Mouse (Mus musculus) frontal cortex, postnatal 25 days (tissue): ENCODE data around the gene Bak1.

ENCODE experiments used
- DNase-seq, 2 experiments: peaks; one replicate each; pipeline ENCODE4 v3.0.0; 2022; ENCODE audit warnings: low spot score in 2 of 2

Bak1 gene

DNA sequence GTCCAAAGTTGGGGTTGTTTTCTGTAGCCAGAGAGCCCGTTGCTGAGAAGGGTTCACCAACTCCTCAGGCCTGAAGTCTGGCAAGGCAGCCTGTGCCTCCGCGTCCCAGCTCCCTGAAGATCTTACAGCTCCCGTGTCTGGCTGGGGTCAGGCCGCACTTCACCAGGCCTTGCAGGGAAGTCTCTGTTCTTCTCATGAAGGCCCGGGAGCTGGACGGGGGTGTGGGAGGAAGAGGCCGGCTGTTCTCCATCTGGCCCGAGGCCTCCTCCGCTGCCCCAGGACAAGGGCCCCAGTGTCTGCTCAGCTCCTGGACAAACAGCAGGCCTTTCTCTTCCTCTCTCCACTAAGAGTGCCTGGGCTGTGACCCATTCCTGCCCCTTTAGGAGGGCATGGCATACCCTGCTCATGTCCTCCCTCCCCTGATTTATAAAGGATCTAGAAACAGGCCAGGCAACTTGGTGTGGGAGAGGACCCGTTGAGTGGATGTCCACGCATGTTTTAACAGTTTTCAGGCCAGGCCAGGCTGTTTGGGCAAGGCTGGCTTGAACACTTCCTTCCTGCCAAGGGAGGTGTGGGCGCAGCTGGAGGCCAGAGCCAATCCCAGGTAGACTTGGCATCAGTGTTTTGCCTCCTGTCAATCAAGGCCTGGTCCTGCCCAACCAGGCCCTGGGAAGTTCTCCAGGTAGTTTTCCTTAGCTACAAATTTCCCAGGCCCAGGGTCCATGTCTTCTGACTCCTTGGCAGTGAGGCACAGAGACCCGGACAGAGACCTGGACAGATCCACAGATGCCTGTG lies 19.8 kb upstream of the Bak1 start:
- DNase-seq, result no peak

DNA sequence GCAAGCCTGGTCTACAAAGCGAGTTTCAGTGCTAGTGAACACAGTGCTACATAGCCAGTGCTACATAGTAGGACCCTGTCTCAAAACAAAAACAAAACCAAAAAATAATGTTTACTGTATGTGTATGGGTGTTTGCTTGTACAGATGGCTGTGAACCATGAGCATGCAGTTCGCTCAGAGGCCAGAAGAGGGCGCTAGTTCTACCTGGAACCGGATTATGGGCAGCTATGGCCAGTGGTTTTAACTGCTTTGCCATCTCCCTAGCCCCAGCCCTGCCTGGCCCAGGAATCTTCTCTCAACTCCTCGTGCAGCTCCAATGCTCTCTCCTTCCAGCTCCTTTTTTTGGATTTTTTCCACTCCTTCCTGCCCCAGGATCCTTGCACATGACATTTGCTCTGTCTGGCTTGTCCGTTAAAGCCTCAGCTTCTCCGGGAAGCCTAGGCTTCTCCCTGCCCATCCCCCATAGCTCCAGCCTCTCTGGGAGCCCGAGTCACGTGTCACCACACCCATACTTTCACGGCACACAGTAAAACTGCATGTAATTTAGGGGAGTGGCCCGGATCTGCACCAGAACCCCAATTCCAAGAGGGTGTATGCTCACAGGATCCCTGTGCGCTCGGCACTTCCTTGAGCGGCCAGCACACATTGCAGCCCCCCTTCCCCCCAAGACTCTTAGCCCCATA lies 19.1 kb upstream of the Bak1 start:
- DNase-seq, result no peak

DNA sequence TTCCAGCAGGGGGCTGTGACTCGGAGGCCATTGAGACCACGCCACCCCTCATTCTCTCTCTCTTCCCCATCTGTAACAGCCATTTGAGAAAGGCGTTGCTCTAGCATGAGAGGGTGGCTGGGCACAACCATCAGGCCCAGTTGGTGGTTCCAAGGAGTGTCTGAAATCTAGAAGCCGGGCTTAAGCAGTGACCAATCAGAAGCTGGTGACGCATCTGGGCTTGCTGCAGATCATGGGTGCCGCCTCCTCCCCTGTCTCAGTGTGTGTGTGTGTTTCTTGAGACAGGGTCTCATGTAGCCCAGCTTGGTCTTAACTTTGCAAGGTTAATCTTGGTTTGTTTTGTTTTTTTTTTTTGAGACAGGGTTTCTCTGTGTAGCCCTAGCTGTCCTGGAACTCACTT lies 16.4 kb upstream of the Bak1 start:
- DNase-seq, result no peak

DNA sequence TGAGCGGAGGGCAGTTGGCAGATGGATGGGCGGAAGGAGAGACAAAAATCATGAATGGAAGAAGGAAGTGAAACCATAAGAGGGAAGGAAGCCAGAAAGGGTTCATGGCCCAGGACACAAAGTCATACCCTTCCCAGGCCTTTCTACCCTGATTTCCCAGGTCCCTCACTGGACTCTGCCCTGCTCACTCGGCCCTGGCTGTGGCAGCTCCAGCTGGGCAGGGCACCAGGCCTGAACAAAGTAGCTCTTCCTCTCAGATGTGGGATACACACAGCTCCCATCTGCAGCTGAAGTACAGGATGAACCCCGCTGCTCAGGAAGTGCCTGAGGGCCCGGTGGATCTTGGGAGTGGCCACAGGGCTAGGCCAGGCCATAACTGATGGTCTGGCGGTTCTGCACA lies 14.0 kb upstream of the Bak1 start:
- no peak for DNase-seq

DNA sequence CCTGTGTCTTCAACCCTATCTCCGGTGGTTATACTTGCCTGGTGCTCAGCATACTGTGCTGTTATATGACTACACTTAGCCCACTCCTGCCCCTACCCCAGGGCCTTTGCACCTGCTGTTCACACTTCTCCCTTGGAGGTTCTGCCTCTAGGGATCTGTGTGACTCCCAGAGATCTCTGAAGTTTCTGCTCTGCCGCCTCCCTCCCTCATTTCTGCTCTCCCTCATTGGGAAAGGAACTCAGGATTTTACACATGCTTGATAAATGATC lies 12.9 kb upstream of the Bak1 start:
- DNase-seq, result no peak

DNA sequence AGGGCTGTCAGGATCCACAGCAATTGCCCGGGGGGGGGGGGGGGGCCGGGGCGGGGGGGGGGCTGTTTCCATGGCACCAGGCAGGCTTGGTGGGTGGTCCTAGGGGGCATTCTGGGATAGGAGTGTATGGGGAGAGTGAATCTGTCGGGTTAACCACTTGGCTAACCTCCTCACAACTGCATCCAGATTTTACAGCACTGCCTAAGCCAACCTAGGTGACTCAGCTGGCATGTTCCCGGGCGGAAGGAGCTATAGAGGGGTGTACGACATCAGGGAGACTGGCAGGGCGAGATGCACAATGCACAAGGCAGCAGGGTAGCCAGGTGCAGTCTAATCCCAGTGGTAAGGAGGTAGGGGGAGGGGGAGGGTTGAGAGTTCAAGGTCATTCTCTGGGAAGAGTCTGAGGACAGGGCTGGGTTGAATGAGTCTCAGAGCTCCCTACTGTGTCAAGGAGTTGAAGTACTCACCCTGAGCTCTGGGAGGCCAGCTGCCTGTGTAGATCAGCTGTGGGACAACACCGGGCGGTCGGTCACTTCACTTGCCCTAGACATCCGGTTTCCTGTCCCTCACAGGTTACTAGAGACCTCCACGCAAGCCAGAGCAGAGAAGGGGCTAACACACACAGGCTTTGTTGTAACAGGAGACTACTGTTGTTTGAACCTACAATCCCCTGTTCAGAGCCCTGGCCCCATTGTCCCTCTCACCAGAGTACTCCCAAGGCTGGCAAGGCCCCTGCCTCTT lies 12.4 kb upstream of the Bak1 start:
- no peak for DNase-seq

DNA sequence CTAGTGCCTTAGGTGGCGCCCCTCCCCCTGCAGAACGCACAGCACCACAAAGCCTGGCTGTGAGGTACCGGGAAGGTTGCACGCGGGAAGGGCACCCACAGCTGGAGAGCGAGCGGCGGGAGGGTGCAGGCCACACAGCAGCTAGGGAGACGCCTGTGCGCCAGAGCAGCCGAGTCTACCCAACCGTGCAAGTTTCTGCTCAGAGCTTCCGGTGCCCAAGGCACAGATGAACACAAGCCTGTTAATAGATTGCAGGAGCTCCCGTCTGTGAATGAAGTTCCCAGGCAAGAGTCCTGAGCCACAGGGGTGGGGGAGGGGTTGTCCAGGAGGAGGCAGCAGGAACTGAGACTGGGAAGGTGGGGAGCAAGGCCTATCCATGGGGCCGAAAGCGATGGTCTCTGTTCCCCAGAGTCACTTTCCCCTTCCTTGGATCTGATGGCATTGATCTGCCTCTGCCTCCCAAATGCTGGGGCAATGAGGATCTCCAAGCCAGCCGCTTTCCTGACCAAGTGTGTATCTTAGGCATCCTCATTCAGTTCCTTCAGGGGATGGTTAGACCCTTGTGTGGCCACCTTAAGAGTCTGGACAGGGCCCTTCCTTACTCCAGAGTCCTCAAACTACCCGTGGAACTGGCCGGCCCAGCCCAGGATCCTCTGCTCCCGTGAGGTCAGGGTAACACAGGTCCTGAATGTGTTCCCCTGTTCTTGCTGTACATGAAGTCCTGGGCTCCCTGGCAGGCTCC lies 11.7 kb upstream of the Bak1 start:
- no peak for DNase-seq

DNA sequence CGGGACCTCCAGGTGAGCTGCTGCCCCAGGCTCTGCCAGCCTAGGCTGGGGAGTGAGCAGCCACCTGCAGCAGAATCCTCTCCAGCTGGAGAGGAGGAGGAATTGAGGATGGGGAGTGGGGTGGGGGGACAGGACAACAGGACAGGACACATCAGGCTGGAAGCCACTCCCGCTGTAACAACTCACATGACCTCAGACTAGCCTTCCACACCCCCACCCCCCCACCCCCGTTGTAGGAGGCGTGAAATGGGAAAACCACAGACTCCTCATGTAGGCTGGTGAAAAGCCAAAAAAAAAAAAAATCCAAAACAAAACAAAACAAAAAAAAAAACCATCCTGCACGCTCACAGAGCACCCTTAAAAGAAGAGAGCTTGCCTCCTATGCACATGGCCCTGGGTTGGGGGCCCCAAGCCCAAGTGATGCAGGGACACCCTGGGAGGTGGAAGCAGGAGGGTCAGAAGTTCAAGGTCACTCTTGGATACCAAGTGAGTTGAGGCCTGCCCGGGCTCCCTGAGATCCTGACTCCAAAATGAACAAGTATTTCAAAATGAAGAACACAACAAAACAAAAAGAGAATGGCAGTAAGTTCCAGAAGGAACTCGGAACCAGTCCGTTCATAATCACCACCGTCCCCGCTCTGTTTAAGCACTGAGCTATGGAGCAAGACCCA lies 10.8 kb upstream of the Bak1 start:
- DNase-seq, result no peak

DNA sequence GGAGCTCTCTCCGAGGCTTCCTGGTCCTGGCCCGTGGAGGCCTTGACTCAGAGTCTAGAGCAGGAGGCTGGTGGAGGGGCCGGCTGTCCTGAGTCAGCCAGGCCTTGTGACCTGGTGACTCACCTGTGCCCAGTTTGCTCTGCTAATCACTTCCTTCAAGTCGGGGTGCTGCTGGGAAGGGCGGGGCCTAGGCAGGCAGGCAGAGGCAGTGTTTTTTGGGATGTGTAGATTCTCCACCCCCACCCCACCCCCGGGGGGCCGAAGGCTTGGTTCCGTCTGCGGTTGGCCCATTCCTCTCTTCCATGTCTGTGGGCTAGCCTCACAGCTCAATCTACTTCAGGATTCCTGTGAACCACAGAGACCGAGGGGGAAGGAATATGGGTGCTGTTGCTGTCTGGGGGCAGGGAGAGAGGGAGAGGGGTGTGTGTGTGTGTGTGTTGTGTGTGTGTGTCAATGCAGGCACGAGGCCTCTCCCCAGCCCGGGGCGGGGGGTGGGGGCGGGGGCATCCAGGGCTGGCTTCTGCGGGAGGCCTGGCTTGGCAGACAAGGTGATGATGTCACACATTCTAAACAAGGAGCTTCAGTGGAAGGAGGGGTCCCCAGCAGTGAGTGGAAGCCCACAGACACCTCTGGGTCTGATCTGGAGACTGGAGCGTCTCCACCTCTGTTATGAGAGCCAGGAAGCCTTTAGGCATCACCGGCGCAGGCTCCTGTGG lies 9.7 kb upstream of the Bak1 start:
- DNase-seq, result no peak

DNA sequence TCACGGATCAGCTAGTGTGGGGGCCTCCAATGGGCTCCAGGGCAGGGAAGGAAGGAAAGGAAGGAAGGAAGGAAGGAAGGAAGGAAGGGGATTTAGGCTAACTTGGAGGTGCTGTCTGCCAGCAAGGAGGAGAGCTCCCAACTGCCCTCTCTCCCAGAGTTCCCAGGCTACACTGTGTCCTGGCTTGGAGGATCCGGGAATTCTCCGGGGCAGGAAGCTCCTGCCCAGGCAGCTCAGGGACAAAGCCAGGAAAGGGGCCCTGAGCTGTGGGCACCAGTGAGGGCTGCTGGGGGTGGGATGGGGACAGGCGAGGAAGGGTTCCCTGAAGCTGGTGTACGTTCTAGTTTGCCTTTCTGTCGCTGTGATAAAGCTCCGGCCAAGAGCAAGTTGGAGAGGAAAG lies 7.7 kb upstream of the Bak1 start:
- DNase-seq, result no peak

DNA sequence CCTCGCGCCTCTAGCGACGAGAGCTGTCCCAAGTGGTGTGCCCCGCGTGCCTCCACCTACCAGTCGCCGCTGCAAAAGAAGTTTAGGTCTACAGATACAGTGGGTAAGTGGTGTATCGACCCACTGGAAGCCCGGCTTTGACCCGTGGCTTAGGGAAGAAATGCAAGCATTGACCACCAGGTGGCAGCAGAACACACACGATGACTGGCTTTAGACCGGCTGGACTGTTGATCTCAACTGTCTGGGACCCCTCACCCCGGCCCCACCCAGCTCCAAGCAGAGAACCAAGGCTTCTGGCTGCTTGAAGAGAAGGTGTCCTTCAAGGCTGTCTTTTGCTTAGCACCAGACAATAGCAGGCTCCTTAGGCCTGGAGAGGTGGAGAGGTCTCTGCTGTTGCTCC lies 4.1 kb upstream of the Bak1 start:
- DNase-seq, result peak; percentile 72 to 74

DNA sequence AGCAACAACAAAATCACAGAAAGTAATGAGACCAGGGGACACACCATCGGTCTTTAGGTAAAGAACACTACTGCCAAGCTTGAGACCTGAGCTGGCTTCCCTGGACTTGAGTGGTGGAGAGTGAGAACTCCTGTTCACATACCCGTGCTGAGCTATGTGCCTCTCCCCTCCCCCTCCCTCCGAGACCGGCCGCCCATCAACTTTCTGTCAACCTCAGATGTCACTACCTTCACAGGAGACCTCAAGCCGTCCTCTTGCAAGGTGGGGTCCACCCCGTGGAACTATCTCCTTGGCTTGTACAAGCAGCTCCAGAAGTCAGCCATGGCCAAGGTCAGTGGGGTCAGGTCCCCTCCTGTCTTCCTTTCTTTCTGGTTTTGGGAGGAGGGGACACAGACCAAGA lies 3.5 kb upstream of the Bak1 start:
- DNase-seq, result no peak

DNA sequence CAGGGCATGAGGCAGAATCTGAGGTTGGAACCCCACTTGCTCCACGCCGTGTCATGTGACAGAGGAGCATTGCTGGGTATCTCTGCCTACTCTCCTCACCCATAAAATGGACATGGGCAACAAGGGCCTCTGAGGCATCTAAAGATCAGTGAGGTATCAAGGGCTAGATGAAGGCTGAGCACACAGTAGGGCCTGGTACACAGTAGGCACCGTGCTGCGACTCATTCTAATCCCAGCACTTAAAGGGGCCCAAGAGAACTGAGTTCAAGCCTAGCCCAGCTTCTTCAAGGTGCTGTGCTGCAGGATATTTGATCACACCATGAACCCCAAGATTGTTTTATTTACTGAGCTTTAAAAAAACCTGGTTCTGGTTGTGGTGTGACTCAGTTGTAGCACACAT lies 2.1 kb upstream of the Bak1 start:
- no peak for DNase-seq

DNA sequence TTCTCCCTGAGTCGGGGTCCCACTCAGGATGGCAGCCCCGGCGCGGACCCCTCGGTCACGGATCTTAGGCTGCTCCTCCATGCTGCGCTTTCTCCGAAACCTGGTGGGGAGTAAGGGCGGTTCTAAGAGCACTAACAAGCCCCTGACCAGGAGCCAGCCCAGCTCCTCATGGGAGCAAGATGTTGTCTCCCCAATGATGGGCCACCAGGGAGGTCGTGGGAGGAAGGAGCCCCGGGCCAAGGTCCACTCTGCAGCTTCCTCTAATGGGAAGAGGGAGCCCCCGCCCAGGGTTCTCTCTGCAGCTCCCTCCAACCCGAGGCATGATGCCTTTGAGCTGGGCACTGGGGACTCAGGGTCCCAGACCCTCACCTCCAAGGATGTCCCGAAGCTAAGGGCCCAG lies 622 bp upstream of the Bak1 start:
- DNase-seq, result no peak

DNA sequence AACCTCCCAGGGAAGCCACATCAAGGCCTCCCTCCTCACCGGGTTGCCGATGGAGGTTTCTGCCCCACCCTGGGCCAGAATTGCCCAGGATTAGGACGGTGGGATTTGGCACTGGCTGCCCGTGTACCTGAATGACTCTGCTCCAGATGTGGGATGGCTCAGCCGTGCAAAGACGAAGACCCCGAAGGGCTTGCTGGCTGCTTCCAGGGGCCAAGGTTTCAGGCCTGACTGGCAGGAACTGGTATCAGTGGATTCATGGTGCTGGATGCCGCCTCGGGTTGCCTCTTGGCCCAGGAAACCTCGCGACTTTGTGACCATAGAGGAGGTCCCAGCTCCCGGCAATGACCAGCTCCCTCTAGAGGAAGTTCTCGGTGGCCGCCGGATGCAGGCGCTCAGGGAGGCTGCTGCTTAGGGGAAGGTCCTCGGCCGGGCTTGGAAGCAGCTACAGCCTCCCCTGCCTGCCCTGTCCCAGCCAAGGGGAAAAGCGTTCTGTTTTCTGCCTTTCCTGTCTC lies 469 bp downstream of the Bak1 start:
- DNase-seq, result peak; percentile 73 to 86

DNA sequence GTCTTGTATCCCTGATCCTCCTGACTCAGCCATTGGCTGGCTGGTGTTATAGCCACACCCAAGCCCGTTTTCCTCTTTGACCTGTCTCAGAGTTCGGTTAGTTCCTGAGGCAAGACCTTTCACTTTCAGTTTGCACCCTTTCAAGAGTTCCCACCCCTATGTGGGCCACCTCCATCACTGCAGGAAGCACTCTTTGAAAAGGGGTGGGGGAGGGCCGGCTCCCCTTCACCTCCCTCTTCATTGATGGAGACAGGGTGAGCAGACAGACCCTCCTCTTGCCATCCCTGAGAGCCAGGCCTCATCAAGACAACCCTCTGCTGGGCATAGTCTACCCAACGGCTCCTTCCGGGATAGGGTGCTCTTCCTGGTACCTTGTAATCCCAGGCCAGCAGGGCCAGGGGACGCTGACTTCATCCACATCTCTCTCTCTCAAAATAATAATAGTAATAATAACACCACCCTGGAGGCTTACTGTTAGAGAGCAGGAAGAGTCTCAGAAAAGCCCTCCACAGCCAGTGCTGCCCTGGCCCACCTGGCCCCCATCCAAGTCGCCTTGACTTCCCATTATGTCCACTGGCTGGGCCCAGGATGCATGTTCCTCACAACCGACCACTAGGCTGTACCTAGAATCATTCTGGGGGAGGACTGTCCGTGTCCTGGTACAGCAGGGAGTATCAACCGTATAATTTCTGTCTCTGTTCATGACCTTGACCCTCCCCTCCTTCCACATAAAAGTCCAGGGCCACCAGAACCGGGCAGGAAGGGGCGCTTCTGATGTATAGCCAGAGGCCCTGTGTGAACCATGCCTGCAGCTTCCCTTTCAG lies 1.1 kb downstream of the Bak1 start:
- peak in 1 of 2 experiments; percentile 30 for DNase-seq

DNA sequence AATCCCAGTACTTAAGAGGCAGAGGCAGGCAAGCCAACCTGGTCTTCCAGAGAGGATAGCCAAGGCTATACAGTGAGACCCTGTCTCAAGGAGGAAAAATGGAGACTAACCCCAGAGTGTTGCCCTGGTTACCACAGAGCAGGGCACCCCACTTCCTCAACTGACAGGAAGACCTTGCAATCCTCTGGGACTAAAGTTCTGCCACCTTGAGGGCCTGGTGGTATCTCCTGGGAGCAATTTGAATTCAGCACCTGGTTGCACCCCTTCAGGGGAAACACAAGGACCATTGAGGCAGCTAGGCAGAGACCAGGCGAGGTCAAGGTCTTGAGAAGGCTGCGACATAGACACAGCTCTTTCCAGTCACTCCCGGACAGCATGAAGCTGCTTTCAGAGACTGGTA lies 2.9 kb downstream of the Bak1 start:
- DNase-seq, result no peak

DNA sequence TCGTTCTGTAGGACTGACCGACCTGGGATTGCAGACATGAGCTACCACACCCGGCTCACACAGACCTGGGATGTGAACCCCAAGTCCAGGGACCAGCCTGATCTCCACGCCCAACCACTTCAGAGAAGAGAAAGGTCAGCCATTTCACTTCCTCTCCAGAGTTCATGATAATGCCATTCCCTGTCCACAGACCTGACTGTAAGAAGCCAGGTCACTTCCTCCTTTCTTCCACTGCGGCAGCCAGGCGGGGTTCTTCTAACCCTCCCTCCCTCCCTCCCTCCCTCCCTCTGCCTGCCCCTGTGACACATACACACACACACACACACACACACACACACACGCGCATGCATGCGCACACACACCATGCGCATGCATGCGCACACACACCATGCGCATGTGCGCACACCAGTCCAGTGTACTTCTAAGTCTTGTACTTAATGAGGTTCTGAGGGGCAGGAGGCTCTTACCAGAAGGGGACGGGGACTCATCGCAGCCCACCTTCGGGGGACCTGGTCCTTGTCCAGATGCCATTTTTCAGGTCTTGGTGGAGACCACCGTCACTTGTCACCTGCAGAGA lies 3.4 kb downstream of the Bak1 start:
- DNase-seq, result no peak

DNA sequence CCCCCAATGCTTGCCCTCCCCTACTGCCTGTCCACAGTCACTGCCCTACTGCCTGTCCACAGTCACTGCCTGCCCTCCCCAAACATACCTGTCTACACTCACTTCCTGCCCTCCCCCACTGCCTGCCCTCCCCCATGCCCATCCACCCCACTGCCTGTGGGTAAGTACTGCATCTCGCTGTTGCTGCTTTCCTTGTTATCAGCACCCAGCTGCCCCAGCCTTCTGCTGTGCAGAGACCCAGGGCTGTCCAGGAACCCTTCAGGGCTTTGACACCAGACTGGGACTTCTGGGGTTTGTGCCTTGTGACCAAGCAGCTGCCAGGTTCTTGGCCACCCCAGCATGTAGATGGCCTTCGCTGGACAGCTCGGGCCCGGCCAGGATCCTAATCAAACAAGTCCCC lies 5.5 kb downstream of the Bak1 start:
- no peak for DNase-seq

DNA sequence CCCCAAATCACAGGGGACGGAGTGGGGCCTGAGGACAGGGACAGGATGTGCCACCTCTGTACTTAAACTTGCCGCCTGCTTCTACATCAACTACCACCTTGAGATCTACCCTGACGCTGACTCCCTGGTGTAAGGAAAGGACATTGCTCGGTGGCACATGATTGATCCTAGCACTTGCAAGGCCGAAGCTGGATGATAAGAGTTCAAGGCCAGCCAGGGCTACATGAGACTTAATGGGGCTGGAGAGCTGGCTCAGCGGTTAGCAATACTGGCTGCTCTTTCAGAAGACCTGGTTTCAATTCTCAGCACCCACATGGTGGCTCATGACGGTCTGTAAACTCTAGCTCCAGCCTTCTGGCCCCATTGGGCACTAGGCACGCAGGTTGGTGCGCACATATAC lies 7.1 kb downstream of the Bak1 start:
- DNase-seq, result no peak
